Mouse (Mus musculus): ENCODE measurements at regions not wholly inside any gene's neighbourhood (a gene's known extent, or its start where the extent isn't known, plus 50 kb on each side); places are given as distances from the start of the nearest gene placed in this dataset.

DNA sequence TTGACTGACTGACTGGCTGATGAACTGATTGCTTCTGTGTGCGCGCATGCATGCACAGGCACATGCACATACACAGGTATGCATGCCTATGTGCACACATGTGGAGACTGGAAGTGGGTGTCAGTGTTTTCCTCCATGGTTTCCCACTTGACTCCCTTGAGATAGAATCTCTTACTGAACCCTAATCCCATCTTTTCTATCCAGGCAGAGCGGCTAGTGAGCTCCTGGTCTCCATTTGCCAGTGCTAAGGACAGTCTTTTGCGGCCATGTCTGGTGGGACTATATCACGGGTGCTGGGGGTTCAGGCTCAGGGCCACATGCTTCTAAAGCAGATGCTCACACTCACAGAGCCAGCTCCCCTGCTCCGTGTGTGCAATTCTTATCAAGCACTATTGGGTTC is 133.0 kb upstream of the Bcl6 start:
- ATAC-seq (replicated peaks; ENCODE audit: low FRiP score, poor library complexity, severe bottlenecking) = no peak

DNA sequence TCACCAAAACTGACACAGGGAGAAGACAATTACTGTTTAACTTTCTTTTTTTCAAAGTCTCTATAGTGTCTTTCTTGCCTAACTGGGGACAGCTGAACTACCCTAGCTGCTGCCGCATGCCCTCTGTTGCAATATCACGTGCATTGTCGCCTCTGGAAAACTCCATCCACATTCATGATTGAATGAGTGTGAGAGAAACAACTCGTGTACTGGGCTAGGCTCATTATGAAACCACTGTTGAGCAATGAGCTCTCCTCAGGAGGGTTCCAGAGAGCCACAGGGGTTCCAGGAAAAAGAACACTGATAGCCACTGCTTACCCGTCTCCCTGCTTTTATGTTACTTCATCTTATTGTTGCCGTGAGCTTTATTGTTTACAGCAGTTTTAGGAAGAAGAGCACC is 132.2 kb upstream of the Bcl6 start:
- ATAC-seq (replicated peaks; ENCODE audit: low FRiP score, poor library complexity, severe bottlenecking) = no peak

DNA sequence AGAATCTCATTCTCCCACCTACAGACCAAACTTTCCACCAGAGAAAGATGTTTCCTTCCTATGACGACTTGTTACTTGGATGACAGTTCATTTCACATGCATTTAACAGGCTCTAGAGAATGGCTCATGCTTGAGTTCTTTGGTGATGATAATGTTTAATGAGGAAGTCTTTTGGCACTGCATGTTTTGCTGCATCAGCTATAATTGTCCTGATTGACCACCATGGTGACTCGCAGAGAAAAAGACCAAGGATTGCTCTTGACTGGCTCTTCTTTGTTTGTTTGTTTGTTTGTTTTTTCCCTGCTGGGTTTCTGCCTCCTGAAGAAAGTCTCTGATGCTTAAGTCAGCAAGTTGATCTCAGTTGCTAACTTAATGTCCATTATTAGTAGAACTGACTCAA is 129.8 kb upstream of the Bcl6 start:
- no peak for ATAC-seq (replicated peaks; ENCODE audit: low FRiP score, poor library complexity, severe bottlenecking)

DNA sequence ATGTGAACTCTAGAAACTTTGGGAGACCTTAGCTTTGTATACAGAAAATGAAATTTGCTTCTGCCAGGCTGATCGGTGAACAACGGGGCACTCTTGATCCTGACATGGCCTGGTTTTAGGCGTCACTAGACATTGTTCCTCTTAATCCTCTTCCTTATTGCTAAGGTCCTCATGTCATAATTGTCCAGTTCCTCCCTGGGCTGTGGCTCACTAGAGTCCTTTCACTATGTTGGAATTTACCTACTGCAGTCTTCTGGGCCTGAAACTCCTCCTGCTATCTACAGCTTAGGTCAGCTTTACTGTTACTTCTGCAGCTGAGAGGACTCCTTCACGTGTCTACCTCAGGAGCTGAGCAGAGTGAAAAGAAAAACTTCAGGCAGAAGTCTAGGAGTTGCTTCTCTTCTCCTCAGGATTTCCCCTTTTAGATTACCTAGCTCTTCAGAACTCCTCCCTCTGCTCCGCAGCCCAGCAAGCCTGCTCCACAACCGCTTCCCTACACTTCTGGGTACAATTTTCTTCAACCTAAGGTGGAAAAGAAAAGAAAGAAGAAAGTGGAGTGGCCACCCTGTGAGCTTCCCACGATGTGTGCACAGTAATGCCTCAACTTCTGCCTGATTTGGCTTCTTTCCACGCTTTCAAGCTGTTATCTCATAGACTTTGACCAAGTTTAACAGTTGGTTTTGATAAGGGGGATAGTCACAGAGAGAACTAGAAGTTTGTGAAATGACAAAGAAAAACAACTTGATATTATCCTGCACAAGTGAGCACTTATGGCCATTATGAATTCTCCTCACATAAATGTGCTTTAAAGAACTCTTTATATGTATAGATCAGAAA is 114.4 kb upstream of the Bcl6 start:
- ATAC-seq (replicated peaks; ENCODE audit: low FRiP score, poor library complexity, severe bottlenecking) = 0 out of 2 replicates have a peak, but pooled peaks have one; percentile 34

DNA sequence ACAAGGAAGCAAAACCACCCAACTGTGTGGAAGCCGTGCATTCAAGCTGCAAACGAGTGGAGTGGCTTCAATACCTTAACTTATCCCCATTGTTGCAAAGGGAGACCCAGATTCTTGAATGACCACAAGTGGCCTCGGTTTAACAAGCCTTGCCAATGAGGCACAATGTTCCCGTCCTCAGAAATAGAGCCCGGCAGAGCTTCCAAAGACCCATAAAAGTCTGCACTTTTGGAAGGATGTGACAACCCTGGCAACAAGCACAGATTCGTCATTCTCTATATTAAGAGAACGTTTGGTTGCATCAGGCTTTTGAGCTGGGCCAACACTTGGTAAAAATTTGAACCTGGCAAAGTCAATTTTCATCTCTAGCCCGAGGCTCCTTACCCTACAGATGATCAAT is 108.9 kb upstream of the Bcl6 start:
- ATAC-seq (replicated peaks; ENCODE audit: low FRiP score, poor library complexity, severe bottlenecking) = no peak

DNA sequence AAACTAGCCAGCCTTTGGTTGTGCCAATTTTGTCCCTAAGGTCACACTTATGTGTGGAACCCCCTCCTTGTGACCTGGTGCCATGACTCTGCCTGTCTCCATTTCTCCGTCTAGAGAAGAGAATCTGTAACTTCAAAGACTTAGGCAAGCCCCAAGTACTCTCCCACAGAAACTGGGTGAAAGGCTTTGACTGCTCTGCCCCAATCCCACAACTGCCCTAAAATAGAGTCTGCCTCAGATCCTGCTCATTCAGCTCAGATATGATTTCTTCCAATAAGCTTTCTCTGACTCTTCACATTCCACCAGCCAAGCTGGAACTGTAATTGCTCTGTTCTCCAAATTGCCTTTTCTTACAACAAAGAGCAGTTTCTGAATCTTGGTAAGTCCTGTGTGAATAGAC is 107.4 kb upstream of the Bcl6 start:
- no peak for ATAC-seq (replicated peaks; ENCODE audit: low FRiP score, poor library complexity, severe bottlenecking)

DNA sequence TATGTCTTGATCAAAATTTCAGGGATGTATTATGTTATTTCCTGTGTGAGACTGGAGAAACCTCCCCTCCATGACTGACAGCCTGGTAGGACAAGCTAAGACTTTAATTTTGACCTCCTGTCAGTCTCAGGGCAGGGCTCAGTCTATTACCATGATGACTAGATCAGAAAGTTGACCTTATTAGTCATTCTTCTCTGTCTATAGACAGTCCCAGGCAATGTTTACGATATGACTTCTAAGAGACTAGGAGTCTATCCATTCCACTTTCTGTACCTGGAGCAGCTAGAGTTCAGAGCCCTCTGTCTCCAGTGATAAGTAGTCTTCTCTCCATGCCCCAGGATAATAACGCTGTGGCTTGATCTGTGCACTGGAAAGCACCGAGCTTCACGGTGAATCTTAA is 107.0 kb upstream of the Bcl6 start:
- ATAC-seq (replicated peaks; ENCODE audit: low FRiP score, poor library complexity, severe bottlenecking) = no peak

DNA sequence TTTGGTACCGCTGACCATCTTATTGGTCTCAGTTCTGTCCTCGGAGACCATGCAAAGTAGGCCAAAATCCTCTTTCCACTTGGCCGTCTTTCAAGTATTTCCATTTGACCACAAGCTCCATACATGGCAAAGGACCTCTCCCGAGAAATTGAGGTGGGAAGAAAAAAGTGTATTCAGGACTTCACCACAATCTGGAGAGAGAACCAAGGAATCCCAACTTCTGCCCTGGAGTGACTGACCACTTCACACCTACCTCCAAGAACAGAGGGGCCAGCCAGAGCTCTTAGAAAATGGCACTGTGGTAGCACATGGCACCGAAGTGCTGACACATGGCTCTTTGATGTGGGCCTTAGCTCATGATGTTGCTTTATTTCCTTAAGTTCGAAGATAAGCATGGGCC is 105.9 kb upstream of the Bcl6 start:
- no peak for ATAC-seq (replicated peaks; ENCODE audit: low FRiP score, poor library complexity, severe bottlenecking)

DNA sequence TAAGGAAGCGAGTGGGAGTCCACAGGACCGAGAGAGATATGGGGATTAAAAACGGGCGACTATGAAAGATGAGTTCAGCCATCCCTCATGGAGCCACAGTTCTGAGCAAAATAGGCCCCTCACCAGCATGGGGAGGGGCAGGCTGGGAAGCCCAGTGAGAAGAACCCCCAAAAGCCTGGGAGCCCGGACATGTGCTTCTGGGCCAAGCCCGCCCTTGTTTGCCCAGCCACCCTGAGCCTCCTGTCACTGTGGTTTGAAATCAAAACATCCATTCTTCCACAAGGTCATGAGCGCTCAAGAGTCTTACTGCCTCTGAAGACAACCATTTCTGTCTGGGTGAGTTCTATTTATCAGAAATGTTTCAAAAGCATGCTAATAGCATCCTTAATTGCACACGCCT is 105.0 kb upstream of the Bcl6 start:
- no peak for ATAC-seq (replicated peaks; ENCODE audit: low FRiP score, poor library complexity, severe bottlenecking)

DNA sequence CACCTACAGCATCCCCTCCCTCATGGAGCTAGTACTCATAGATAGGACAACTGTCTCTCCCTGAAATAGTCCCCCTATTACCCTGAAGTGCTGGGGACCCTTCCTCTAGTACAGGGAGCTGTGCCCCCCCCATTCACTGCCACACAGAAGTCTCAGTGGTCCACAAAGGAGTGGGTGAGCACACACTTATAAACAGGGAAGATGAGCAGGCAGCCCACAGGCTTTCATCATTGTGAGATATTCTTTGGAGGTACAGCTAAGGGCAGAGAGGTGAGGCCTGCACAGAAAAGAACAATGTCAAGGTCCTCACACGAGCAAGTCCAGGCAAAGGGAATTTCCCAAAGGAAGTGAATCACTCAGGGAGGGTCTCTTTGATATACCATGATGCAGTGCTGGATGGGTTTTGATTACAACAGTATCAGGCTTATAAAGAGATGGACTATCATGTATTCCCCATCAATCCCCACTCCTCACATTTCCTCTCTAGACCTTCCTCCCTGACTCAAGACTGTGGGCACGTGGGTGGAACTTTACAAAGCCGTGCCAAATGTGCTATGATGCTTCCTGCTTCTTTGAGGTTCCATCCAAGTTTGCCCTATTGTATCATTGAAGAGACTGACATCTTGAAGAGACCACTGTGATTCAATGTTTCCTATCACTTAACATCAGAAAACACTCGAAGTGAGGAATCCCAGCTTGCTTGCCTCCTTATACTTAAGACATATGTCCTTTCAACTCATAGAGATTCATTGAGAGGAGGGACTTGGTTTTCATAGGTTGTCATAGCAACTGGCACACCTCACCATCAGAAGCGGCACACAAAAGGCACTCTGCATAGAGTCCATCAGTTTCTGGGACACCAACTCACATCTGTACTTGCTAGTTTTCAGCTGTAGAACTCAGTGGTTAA is 104.2 kb upstream of the Bcl6 start:
- no peak for ATAC-seq (replicated peaks; ENCODE audit: low FRiP score, poor library complexity, severe bottlenecking)

DNA sequence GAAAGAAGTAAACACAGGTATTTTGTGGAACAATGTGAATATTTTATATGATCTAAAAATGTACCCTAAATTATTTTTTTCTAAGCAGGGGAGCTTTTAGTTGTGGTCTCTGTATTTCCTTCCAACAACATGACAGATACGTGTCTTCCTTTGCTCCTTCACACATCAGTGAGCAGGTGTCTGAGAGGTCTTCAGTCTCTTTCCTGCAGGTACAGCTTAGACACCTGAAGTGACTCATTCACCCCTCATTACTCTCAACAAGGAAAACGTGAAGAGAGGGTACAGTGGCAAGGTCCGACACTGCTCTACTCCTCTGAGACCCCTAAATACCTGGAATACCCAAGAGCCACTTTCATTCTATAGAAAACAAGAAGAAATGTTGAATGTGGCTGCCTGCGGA is 103.5 kb upstream of the Bcl6 start:
- ATAC-seq (replicated peaks; ENCODE audit: low FRiP score, poor library complexity, severe bottlenecking) = no peak

DNA sequence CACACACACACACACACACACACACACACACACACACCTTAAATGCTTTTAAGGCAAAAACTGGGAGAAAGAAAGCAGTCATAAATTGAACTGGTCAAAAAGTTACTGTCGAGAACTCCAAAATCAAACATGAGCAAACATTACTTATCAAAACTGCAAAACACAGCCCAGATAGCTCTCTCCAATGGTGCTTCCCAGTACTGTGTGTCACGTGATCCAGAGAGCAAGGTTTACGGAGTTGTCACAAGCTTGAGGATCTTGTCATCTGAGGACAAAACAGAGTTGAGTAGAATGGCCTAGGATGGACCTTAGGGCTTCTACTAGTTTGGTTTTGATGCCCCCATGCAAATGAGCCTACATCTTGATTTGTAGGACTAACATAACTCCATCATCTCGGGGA is 102.3 kb upstream of the Bcl6 start:
- ATAC-seq (replicated peaks; ENCODE audit: low FRiP score, poor library complexity, severe bottlenecking) = no peak

DNA sequence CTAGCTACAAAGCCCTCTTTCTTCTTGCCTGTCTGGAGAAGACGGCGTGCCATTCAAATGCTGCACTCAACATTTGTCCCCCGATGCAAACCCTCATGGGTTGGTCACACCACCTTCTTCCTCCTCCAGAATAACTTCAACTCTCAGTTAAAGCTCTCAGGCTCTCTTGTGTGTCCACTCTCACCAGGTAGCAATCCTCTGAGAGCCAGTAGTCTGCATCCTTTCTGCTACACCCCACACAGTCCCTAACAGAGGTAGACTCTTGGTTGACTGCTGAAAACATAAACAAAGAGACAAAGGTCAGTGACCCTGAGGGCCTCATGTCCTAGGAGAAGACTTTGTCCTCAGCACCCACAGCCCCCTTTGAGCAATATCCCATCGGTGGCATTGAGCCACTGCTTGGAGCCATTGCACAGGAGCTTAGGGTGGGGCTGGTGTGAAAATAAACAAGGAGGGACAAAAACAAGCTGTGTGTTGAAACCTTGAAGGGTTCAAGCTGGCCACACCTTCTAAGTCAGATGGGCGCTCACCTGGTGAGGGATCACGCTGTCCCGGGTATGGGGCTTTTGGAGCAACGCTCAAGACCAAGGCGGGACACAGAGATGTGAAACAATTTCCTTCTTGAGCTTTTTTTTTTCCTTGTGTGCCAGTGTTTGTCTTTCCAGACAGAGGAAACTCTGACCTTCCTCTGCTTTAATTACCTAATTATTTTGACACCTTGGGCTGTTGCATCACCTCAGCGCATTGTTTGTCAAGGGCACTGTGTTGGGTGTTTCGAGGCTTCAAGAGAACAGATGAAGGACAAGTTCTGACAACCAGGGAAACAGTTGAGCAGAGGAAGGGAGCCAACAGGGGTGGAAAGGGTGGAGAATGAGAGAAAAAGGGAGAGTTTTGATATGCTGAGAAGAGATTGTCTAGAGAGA is 101.4 kb upstream of the Bcl6 start:
- ATAC-seq (replicated peaks; ENCODE audit: low FRiP score, poor library complexity, severe bottlenecking) = 0 out of 2 replicates have a peak, but pooled peaks have one; percentile 13

DNA sequence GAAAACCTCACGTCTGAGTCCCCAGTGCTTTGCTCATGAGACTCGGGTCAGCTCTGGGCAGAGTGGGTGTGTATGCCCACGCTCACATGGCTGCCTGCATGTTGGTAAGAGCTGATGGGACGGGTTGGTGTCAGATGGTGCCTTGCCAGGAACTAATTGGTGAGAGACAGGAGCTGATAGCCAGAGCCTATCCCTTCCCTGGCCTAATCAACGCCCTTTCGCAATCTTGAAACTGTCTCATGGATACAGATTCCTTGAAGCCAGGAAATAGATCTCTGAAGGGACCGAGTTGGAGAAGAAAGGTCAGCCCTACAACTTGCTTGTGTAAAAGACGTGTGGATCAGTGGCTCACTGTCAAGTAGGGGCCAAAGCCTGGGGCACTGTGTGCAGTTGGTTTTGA is 95.3 kb upstream of the Bcl6 start:
- no peak for ATAC-seq (replicated peaks; ENCODE audit: low FRiP score, poor library complexity, severe bottlenecking)

DNA sequence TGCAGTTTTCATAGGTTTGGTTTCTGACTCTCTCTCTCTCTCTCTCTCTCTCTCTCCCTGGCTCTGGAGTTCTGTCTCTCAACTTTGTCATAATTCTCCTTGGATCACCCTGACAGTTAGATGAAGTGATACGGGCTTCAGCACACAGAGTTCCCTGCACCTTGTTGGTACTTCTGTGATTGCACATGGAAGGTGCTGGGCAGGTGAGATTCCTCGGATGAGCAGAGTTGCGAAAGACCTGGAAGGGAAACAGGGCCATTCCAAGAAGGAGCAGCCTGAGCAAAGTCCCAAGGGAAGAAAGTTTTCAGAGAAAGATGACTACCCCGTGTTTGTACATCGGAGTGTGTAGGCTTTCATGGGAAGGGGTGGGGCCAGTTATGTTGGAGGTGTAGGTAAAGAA is 91.8 kb upstream of the Bcl6 start:
- no peak for ATAC-seq (replicated peaks; ENCODE audit: low FRiP score, poor library complexity, severe bottlenecking)

DNA sequence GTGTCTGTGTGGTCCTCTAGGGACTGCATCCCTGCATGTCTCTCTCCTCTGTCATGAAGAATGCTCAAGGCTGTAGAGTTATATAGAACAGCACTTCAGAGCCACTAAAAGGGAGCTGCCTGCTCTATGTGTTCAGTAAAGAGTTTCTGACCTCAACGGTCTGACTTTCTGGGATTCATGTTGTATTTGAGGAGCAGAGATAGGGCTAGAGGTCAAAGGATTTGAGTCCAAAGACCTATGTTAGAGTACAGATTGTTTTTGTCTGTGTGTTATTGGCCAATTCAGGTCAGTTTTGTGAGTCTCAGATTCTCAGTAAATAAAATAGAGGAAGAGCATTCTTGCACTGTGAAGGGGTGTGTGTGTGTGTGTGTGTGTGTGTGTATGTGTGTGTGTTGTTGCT is 90.0 kb upstream of the Bcl6 start:
- ATAC-seq (replicated peaks; ENCODE audit: low FRiP score, poor library complexity, severe bottlenecking) = no peak

DNA sequence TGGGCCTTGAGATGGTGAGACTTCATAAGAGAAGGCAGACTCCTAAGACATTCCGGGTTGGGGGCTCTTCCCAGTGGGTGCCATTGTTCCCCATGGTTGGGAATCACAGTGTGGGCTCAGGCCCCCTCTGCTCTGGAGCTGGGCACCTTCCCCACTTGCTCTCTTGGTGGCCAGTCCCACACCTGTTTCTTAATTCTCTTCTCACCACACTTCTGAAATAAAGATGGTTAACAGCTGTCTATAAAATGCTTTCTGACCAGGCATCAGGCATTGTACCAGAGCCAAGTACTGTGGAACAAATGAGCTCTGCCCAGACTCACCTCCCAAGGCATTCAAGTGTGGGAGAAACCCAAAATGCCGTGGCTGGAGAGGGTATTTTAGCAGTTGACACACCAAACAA is 88.8 kb upstream of the Bcl6 start:
- ATAC-seq (replicated peaks; ENCODE audit: low FRiP score, poor library complexity, severe bottlenecking) = no peak

DNA sequence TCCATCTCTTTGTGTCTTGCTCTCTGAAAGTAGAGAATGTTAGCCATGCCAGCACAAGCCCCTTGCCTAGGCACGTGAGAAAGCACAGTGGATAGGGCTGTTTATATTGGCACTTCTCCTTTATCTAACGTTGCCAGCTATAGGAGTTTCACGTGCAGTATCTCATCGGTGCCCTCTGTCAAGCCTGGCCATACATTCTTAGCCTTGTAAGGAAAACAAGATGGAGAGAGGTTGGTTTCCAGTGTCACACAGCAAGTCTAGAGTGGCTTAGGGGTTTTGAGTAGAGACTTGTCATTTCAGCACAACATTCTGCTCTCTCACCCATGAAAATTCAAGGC is 88.1 kb upstream of the Bcl6 start:
- no peak for ATAC-seq (replicated peaks; ENCODE audit: low FRiP score, poor library complexity, severe bottlenecking)

DNA sequence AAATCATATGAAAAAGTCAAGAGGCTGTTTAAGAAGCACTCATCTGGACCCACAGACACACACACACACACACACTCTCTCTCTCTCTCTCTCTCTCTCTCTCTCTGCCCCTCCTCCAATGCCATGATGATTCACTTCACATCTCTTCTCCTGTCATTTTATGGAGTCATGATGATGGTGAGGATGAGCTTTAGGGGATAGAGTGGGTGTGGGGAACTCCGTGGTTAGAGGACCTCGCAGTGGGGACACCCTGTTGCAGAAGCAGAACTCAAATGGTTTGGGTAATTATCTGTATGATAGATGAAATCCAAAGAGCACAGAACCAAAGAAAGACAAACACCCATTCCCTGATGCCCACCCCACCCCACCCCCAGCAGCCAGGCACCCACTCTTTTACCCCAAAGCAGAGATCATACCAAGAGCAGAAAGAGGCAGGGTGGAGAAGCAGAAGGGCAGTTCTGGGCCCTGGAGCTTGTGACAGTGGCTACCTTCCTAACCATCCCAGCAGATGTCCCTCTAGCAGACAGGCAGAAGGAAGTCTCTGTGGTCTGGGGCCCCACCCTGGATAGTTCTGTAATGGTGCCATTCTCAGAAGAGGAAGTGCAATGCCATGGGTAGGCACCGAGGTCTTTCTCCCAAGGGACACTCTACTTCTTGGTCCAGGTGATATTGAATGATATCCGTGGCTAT is 87.6 kb upstream of the Bcl6 start:
- no peak for ATAC-seq (replicated peaks; ENCODE audit: low FRiP score, poor library complexity, severe bottlenecking)

Data from erythroid progenitor cell, adult 5-6 weeks (primary cell).